Mouse (Mus musculus): ENCODE data around the gene Tmem89. TPM values are rescaled to one million over a fixed set of nuclear protein-coding genes. Genes with fewer than 3 reads are reported as not detected.

Tmem89 gene
- polyA plus RNA-seq, 1 experiment from 2014 or later, result 0.83 TPM

DNA sequence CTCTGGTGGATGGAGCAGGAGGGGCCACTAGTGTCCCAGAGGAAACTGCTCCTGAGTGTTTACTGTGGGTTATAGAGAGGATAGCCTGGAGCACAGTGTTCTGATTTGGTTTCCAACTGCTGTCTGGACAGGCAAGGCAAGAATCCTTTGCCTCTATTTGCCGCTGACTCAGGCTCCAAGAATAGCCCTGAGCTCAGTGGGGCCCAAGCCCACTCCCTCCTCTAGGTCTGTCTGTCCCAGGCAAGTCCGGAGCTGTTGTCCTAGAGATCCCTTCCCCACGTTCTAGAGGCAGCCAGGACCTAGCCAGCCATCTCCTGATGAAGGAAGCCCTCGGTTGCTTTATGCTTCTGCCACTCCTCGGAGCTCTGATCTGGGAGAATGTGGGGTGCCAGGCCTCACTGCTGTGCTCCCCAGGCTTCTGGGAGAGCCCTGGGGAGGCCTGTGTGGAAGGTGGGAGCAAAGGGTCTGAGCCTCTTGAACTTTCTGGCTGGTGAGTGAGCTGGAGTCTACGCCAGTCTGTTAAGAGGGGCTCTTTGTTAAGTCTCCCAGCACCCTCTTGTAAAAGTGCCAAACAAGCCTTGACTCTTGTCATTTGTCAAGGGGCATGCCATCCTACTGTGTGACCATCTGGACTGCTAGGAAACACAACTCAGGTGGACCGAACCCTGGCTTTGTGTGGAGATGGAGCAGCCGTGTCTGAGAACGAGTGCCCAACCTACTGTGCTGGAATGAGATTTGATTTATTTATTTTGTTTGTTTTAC, 35.7 kb downstream of the Tmem89 start:
- H3K4me3 ChIP-seq (replicated peaks), result no peak overlapping the region
- 51% methylated on average over 9 of the region's 9 CpGs for WGBS
- peaks cover 56% of the 10 kb centered on the region for H3K36me3 ChIP-seq
- no peaks in the 10 kb centered on the region for H3K9me3 ChIP-seq (replicated peaks)
- H3K9ac ChIP-seq, result no peak overlapping the region
- peak overlapping the region; percentile 29; the same call in 1 of the 2 replicates for H3K4me2 ChIP-seq (replicated peaks)
- H3K27ac ChIP-seq (replicated peaks), result peak overlapping the region; percentile 93
- ATAC-seq (ENCODE audit: insufficient number of reproducible peaks, low FRiP score, low TSS enrichment, low read depth), result no peak; the same call in 1 of the 2 replicates
- H3K27me3 ChIP-seq, result no peaks in the 10 kb centered on the region
- peaks cover 75% of the 10 kb centered on the region for H3K4me1 ChIP-seq

DNA sequence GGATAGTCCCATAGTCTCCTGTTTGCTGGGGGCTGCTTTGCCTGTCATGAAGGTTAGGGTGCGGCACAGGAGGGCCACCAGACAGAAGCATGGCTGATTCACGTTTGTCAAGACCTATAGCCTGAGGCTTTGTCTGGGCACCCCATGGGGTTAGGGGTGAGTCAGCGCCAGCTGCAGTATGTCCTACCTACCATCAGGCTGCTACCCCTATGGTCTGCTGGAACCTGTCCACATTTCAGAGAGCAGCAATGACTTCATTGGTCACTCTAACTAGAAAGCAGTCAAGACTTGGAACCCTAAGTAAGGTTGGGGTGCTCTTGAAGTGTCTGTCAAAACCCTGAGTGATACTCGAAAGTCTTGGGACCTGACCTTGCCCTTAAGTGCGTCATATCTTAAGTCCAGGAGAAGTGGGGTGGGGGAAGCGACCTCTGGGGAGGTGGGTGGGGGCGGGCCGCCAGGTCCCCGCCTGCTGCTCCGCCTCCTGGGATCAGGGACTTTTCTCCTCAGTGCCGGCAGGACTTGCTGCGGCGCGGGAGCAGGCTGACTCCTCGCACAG, 38.7 kb downstream of the Tmem89 start, which contains the start of gene Col7a1:
Gene Col7a1 (plus strand): TSS at position 506 of the 556 bp plus-strand sequence.
- H3K27me3 ChIP-seq, result no peaks in the 10 kb centered on the region
- 9% methylated on average over 15 of the region's 15 CpGs for WGBS

DNA sequence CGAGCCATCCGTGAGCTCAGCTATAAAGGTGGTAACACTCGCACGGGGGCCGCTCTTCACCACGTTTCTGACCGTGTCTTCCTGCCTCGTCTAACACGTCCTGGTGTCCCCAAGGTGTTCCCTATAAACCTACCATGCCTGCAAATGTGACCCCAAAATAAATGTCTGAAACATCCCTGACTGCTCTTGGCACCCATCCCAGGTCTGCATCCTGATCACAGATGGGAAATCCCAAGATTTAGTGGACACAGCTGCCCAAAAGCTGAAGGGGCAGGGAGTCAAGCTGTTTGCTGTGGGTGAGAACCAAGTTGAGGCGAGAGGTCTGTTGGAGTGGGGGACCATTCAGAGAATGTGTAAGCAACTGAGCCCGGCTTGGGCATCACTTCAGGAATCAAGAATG, 40.8 kb downstream of the Tmem89 start:
- no peaks in the 10 kb centered on the region for H3K9me3 ChIP-seq (replicated peaks)
- H3K4me1 ChIP-seq, result peaks cover 50% of the 10 kb centered on the region
- H3K27ac ChIP-seq (replicated peaks), result no peak overlapping the region
- peak overlapping the region; percentile 48 for H3K4me2 ChIP-seq (replicated peaks)
- peaks cover 14% of the 10 kb centered on the region; the same call in 1 of the 2 replicates for H3K36me3 ChIP-seq
- no peak overlapping the region for H3K9ac ChIP-seq
- ATAC-seq (ENCODE audit: insufficient number of reproducible peaks, low FRiP score, low TSS enrichment, low read depth), result no peak
- WGBS, result 85% methylated on average over 11 of the region's 11 CpGs
- H3K4me3 ChIP-seq (replicated peaks), result no peak overlapping the region
- H3K27me3 ChIP-seq, result no peaks in the 10 kb centered on the region

More for the DNA sequence above, 38.7 kb downstream of the Tmem89 start, which contains the start of gene Col7a1:
- Histone ChIP-seq H3K9ac (no peak within 1 kb of the TSS), H3K4me2 (replicated peaks) (peak within 1 kb of the TSS; percentile 48), H3K4me1 (peaks cover 71% of the 10 kb centered on the region), H3K4me3 (replicated peaks) (peak within 1 kb of the TSS; percentile 42), H3K36me3 (peaks cover 28% of the 10 kb centered on the region), H3K27ac (replicated peaks) (peak within 1 kb of the TSS; percentile 40; the same call in 1 of the 2 replicates), H3K9me3 (replicated peaks) (no peaks in the 10 kb centered on the region)
- no peak for ATAC-seq (ENCODE audit: insufficient number of reproducible peaks, low FRiP score, low TSS enrichment, low read depth)

DNA sequence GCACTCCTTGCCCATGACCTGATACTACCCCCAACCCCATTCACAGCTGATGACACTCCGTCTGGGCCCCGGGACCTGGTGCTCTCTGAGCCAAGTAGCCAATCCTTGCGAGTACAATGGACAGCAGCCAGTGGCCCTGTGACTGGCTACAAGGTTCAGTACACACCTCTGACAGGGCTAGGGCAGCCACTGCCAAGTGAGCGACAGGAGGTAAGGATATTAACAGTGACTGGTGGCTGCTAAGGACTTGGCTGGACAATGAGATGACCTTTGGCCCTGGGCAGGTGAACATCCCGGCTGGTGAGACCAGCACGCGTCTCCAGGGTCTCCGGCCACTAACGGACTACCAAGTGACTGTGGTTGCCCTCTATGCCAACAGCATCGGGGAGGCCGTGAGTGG, 41.4 kb downstream of the Tmem89 start:
- Histone ChIP-seq H3K4me2 (replicated peaks) (no peak overlapping the region), H3K27me3 (no peaks in the 10 kb centered on the region), H3K4me1 (peaks cover 47% of the 10 kb centered on the region), H3K9me3 (replicated peaks) (no peaks in the 10 kb centered on the region), H3K27ac (replicated peaks) (no peak overlapping the region), H3K9ac (no peak overlapping the region), H3K36me3 (peaks cover 11% of the 10 kb centered on the region; the same call in 1 of the 2 replicates), H3K4me3 (replicated peaks) (no peak overlapping the region)
- 90% methylated on average over 11 of the region's 11 CpGs for WGBS
- no peak for ATAC-seq (ENCODE audit: insufficient number of reproducible peaks, low FRiP score, low TSS enrichment, low read depth)

DNA sequence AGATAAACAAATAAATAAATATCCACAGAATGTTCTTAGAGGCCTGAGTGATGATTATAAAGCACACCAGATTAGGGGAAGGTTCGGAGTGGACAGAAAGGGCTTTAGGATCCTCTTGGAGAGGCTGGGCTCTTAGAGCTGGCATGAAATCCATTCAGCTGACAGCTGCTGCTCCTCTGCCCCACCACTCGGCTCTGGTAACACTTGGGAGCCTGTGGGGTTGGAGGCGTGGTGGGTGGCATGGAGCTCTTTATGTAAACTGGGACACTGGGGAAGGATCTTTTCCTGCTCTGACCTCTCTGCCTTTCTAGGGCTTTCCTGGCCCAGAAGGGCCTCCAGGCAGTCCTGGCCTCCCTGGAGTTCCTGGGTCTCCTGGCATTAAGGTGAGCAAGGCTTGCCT, 49.2 kb downstream of the Tmem89 start:
- no peaks in the 10 kb centered on the region for H3K9me3 ChIP-seq (replicated peaks)
- H3K27ac ChIP-seq (replicated peaks), result no peak overlapping the region
- H3K27me3 ChIP-seq, result no peaks in the 10 kb centered on the region
- 64% methylated on average over 3 of the region's 3 CpGs for WGBS
- no peak for ATAC-seq (ENCODE audit: insufficient number of reproducible peaks, low FRiP score, low TSS enrichment, low read depth)
- H3K4me1 ChIP-seq, result no peaks in the 10 kb centered on the region
- no peak overlapping the region for H3K4me2 ChIP-seq (replicated peaks)
- H3K4me3 ChIP-seq (replicated peaks), result no peak overlapping the region
- H3K9ac ChIP-seq, result no peak overlapping the region
- peaks cover 55% of the 10 kb centered on the region for H3K36me3 ChIP-seq

DNA sequence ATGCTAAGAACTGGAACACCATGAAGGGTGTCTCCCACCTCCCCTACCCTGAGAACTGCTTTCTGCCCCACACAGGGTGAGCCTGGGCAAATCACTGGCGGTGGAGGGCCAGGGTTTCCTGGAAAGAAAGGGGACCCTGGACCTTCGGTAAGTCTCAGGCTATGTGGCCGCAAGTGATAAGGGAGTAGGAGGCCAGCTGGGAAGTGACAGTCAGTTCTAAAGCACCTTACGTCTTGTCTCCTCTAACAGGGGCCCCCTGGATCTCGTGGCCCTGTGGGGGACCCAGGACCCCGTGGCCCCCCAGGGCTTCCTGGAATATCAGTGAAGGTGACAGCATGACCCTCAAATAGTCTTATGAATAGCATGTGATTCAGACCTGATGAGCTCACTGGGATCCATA, 49.9 kb downstream of the Tmem89 start:
- Histone ChIP-seq H3K9ac (no peak overlapping the region), H3K4me3 (replicated peaks) (no peak overlapping the region), H3K4me2 (replicated peaks) (no peak overlapping the region), H3K27me3 (no peaks in the 10 kb centered on the region), H3K9me3 (replicated peaks) (no peaks in the 10 kb centered on the region), H3K36me3 (peaks cover 55% of the 10 kb centered on the region), H3K4me1 (no peaks in the 10 kb centered on the region), H3K27ac (replicated peaks) (no peak overlapping the region)
- 88% methylated on average over 6 of the region's 6 CpGs for WGBS
- no peak for ATAC-seq (ENCODE audit: insufficient number of reproducible peaks, low FRiP score, low TSS enrichment, low read depth)

Other genes starting within 250 kb of the Tmem89 start
- 29.0 and 30.7 TPM in 2 replicates for gene Prkar2a, start 225.3 kb upstream of the Tmem89 start, polyA plus RNA-seq (2015; fragmentation: Nextera tagmentation; extraction: Ambion mirVana)
- gene Ip6k2, start 130.8 kb upstream of the Tmem89 start, polyA plus RNA-seq (2015; fragmentation: Nextera tagmentation; extraction: Ambion mirVana), result 89.7 and 101 TPM in 2 replicates
- gene Nckipsd, start 106.3 kb upstream of the Tmem89 start, polyA plus RNA-seq (2015; fragmentation: Nextera tagmentation; extraction: Ambion mirVana), result 16.5 and 20.4 TPM in 2 replicates
- gene Celsr3, start 88.3 kb upstream of the Tmem89 start, polyA plus RNA-seq (2015; fragmentation: Nextera tagmentation; extraction: Ambion mirVana), result 0.53 and 0.58 TPM in 2 replicates
- gene Slc26a6, start 61.3 kb upstream of the Tmem89 start, polyA plus RNA-seq (2015; fragmentation: Nextera tagmentation; extraction: Ambion mirVana), result 15.2 and 15.3 TPM in 2 replicates
- 470 and 480 TPM in 2 replicates for gene Uqcrc1, start 22.0 kb downstream of the Tmem89 start, polyA plus RNA-seq (2015; fragmentation: Nextera tagmentation; extraction: Ambion mirVana)
- gene Col7a1, start 39.0 kb downstream of the Tmem89 start, polyA plus RNA-seq (2015; fragmentation: Nextera tagmentation; extraction: Ambion mirVana), result 38.7 and 48.9 TPM in 2 replicates
- 0.89 and 1.2 TPM in 2 replicates for gene Ucn2, start 71.4 kb downstream of the Tmem89 start, polyA plus RNA-seq (2015; fragmentation: Nextera tagmentation; extraction: Ambion mirVana)
- 14.0 and 14.9 TPM in 2 replicates for gene Pfkfb4, start 77.2 kb downstream of the Tmem89 start, polyA plus RNA-seq (2015; fragmentation: Nextera tagmentation; extraction: Ambion mirVana)
- 106 and 116 TPM in 2 replicates for gene Shisa5, start 123.9 kb downstream of the Tmem89 start, polyA plus RNA-seq (2015; fragmentation: Nextera tagmentation; extraction: Ambion mirVana)
- gene Trex1, start 145.1 kb downstream of the Tmem89 start, polyA plus RNA-seq (2015; fragmentation: Nextera tagmentation; extraction: Ambion mirVana), result 21.0 and 22.5 TPM in 2 replicates
- gene Atrip, start 159.5 kb downstream of the Tmem89 start, polyA plus RNA-seq (2015; fragmentation: Nextera tagmentation; extraction: Ambion mirVana), result 26.8 and 30.8 TPM in 2 replicates
- 13.7 and 16.6 TPM in 2 replicates for gene Ccdc51, start 167.9 kb downstream of the Tmem89 start, polyA plus RNA-seq (2015; fragmentation: Nextera tagmentation; extraction: Ambion mirVana)
- gene Tma7, start 168.0 kb downstream of the Tmem89 start, polyA plus RNA-seq (2015; fragmentation: Nextera tagmentation; extraction: Ambion mirVana), result 509 and 534 TPM in 2 replicates
- gene Plxnb1, start 180.8 kb downstream of the Tmem89 start, polyA plus RNA-seq (2015; fragmentation: Nextera tagmentation; extraction: Ambion mirVana), result 14.4 and 15.7 TPM in 2 replicates
- gene Fbxw21, start 247.4 kb downstream of the Tmem89 start, polyA plus RNA-seq (2015; fragmentation: Nextera tagmentation; extraction: Ambion mirVana), result not detected in 2 replicates

All from embryonic facial prominence, embryonic 15.5 days (tissue).